Mouse (Mus musculus) kidney, postnatal 0 days (tissue): ENCODE measurements around the gene Dcun1d5. TPM values are rescaled to one million over a fixed set of nuclear protein-coding genes. Genes with fewer than 3 reads are reported as not detected.
A peak's percentile ranks its signal among the peaks of the same experiment; 100 is the strongest.

Experiments
- ATAC-seq: fragments of 200-750 bp; cut with Nextera tagmentation; replicated peaks from 2 replicates; pipeline ENCODE4 v1.8.0; 2017; ENCODE audit warnings: low read depth, moderate number of reproducible peaks, moderate TSS enrichment, moderate library complexity; ENCODE audit not compliant: low FRiP score
- DNase-seq: peaks from one replicate; pipeline ENCODE4 v3.0.0-alpha.2; 2016; ENCODE audit warnings: low spot score
- H3K27ac ChIP-seq: fragments of 300-500 bp; sonication (generic); 2 replicates; pipeline ENCODE4 v1.5.1; 2014; ENCODE audit warnings: mild to moderate bottlenecking
- H3K27me3 ChIP-seq: fragments of 300-500 bp; sonication (generic); 2 replicates; pipeline ENCODE4 v1.6.1; 2014; ENCODE audit warnings: low read length, mixed read lengths; ENCODE audit not compliant: insufficient read depth
- H3K36me3 ChIP-seq: fragments of 300-500 bp; sonication (generic); 2 replicates; pipeline ENCODE4 v1.6.1; 2014; ENCODE audit warnings: low read length, mixed read lengths; ENCODE audit not compliant: insufficient read depth
- H3K4me1 ChIP-seq: fragments of 300-500 bp; sonication (generic); replicated peaks from 2 replicates; pipeline ENCODE4 v1.6.1; 2014; ENCODE audit warnings: antibody characterized with exemption, low read length, mixed read lengths; ENCODE audit not compliant: insufficient read depth
- H3K4me2 ChIP-seq: fragments of 300-500 bp; sonication (generic); 2 replicates; pipeline ENCODE4 v1.6.1; 2014; ENCODE audit warnings: mild to moderate bottlenecking, low read length, moderate library complexity, mixed read lengths
- H3K4me3 ChIP-seq: fragments of 300-500 bp; sonication (generic); replicated peaks from 2 replicates; pipeline ENCODE4 v1.5.1; 2014; ENCODE audit warnings: low read depth, low read length
- H3K9ac ChIP-seq: fragments of 300-500 bp; sonication (generic); 2 replicates; pipeline ENCODE4 v1.6.1; 2014; ENCODE audit warnings: low read depth, low read length
- H3K9me3 ChIP-seq: fragments of 300-500 bp; sonication (generic); replicated peaks from 2 replicates; pipeline ENCODE4 v1.6.1; 2016; ENCODE audit warnings: low read length, inconsistent platforms, mixed read lengths
- CTCF ChIP-seq: IDR thresholded peaks from 2 replicates; pipeline ENCODE4 v1.5.1; 2016; ENCODE audit warnings: antibody characterized with exemption, low read depth, mild to moderate bottlenecking, moderate library complexity
- WGBS: fragments of 180-500 bp; shearing (Covaris S2); extraction: QIAGEN DNeasy Blood & Tissue Kit; methylation state at CpG from one replicate; pipeline ENCODE4 v1.1.7; 2014; 5-methylcytosine and 5-hydroxymethylcytosine counted together
- polyA plus RNA-seq: library from polyadenylated mRNA; unstranded; fragments of >200 nt; fragmentation: Nextera tagmentation; extraction: Ambion mirVana; gene quantifications from 2 replicates; pipeline ENCODE4 v1.2.1, GENCODE M21; 2015

Dcun1d5 gene
- polyA plus RNA-seq: 132 and 139 TPM in 2 replicates

GRCm38 (mm10) chr9:7184172-7184896 lies at the start of gene Dcun1d5, which contains the start of gene Dync2h1:
Dcun1d5 (plus strand) TSS chr9:7184520.
Dync2h1 (minus strand) TSS chr9:7184446.
- Histone ChIP-seq H3K27ac (peak within 1 kb of the TSS; percentile 95), H3K4me1 (no peaks in the 10 kb centered on the region), H3K36me3 (no peaks in the 10 kb centered on the region), H3K9me3 (no peaks in the 10 kb centered on the region), H3K4me3 (peak within 1 kb of the TSS; percentile 91), H3K27me3 (no peaks in the 10 kb centered on the region), H3K4me2 (peak within 1 kb of the TSS; percentile 77), H3K9ac (peak within 1 kb of the TSS; percentile 94)
- 0% methylated on average over 59 of the region's 62 CpGs for WGBS
- ATAC-seq (peak; percentile 99), DNase-seq (peak; percentile 98)
- no peak for TF ChIP-seq CTCF

- Histone ChIP-seq H3K27me3 (no peaks in the 10 kb centered on the region), H3K36me3 (peaks cover 16% of the 10 kb centered on the region; the same call in 1 of the 2 replicates), H3K27ac (no peak overlapping the region), H3K4me2 (no peak overlapping the region), H3K9me3 (no peaks in the 10 kb centered on the region), H3K4me1 (no peaks in the 10 kb centered on the region), H3K9ac (no peak overlapping the region), H3K4me3 (no peak overlapping the region)
- WGBS: 91% methylated on average over 2 of the region's 2 CpGs
- ATAC-seq (no peak), DNase-seq (no peak)
- no peak for TF ChIP-seq CTCF
Observed at GRCm38 (mm10) chr9:7154391-7154790, 29.9 kb upstream of the Dcun1d5 start.

- no peak for ATAC-seq
- no peak for TF ChIP-seq CTCF
- Histone ChIP-seq H3K27ac (no peak overlapping the region), H3K36me3 (peaks cover 20% of the 10 kb centered on the region; the same call in 1 of the 2 replicates), H3K27me3 (no peaks in the 10 kb centered on the region), H3K4me3 (no peak overlapping the region), H3K4me1 (no peaks in the 10 kb centered on the region), H3K9ac (no peak overlapping the region), H3K4me2 (no peak overlapping the region), H3K9me3 (no peaks in the 10 kb centered on the region)
- no peak for DNase-seq
- 89% methylated on average over 7 of the region's 7 CpGs for WGBS
Observed at GRCm38 (mm10) chr9:7158605-7159004, 25.7 kb upstream of the Dcun1d5 start.

- TF ChIP-seq CTCF: no peak
- WGBS: 69% methylated on average over 3 of the region's 3 CpGs
- no peak for ATAC-seq
- no peak overlapping the region for H3K4me2 ChIP-seq
- no peaks in the 10 kb centered on the region for H3K4me1 ChIP-seq
- H3K36me3 ChIP-seq: peaks cover 17% of the 10 kb centered on the region; the same call in 1 of the 2 replicates
- no peaks in the 10 kb centered on the region for H3K9me3 ChIP-seq
- no peak overlapping the region for H3K4me3 ChIP-seq
- no peak for DNase-seq
- no peak overlapping the region for H3K27ac ChIP-seq
- H3K9ac ChIP-seq: no peak overlapping the region
- H3K27me3 ChIP-seq: no peaks in the 10 kb centered on the region
Observed at GRCm38 (mm10) chr9:7159718-7160117, 24.6 kb upstream of the Dcun1d5 start.

DNA sequence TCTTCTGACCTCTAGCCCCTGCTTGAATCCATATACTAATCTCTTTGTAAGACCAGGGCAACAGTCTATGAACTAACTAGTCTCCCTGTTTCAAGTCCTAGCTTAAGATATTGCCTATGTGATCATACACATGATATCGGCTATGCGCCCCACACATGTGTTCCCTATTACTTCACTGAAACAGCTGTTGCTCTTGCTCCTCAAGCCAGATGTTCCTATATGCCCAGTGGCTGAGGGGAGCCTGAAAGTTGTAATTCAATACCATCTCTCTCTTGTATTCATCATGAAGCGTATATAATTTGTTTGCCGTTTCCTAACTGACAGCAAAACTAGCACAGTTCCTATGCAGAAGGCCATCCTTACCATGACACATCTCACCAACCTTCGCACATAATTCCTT lies 23.6 kb upstream of the Dcun1d5 start:
- Histone ChIP-seq H3K9me3 (no peaks in the 10 kb centered on the region), H3K4me2 (no peak overlapping the region), H3K9ac (no peak overlapping the region), H3K27ac (no peak overlapping the region), H3K4me3 (no peak overlapping the region), H3K27me3 (no peaks in the 10 kb centered on the region), H3K4me1 (no peaks in the 10 kb centered on the region), H3K36me3 (peaks cover 17% of the 10 kb centered on the region; the same call in 1 of the 2 replicates)
- no peak for TF ChIP-seq CTCF
- 93% methylated on average over 5 of the region's 5 CpGs for WGBS
- DNase-seq: no peak
- no peak for ATAC-seq

- Histone ChIP-seq H3K4me2 (no peak overlapping the region), H3K9ac (no peak overlapping the region), H3K27me3 (no peaks in the 10 kb centered on the region), H3K4me1 (no peaks in the 10 kb centered on the region), H3K4me3 (no peak overlapping the region), H3K9me3 (no peaks in the 10 kb centered on the region), H3K27ac (no peak overlapping the region), H3K36me3 (0 out of 2 replicates have a peak, but pooled peaks cover 8% of the 10 kb centered on the region)
- no peak for TF ChIP-seq CTCF
- DNase-seq (no peak), ATAC-seq (no peak)
- WGBS: 92% methylated on average over 6 of the region's 6 CpGs
Observed at GRCm38 (mm10) chr9:7167339-7167998, 16.9 kb upstream of the Dcun1d5 start.
